Mouse (Mus musculus) midbrain, embryonic 13.5 days (tissue): ENCODE data around the gene Senp1. TPM values are rescaled to one million over a fixed set of nuclear protein-coding genes. Genes with fewer than 3 reads are reported as not detected.

Source experiments
- ATAC-seq: fragments of 200-750 bp; cut with Nextera tagmentation; 2 replicates; pipeline ENCODE4 v1.8.0; 2017; ENCODE audit warnings: mild to moderate bottlenecking, moderate TSS enrichment, moderate library complexity
- H3K27ac ChIP-seq: fragments of 300-500 bp; sonication (generic); 2 replicates; pipeline ENCODE4 v1.5.1; 2015; ENCODE audit warnings: inconsistent platforms, mild to moderate bottlenecking, moderate library complexity
- H3K27me3 ChIP-seq: fragments of 300-500 bp; sonication (generic); 2 replicates; pipeline ENCODE4 v1.6.1; 2015; ENCODE audit warnings: mild to moderate bottlenecking, inconsistent platforms
- H3K36me3 ChIP-seq: fragments of 300-500 bp; sonication (generic); 2 replicates; pipeline ENCODE4 v1.6.1; 2015; ENCODE audit warnings: mild to moderate bottlenecking, inconsistent platforms
- H3K4me1 ChIP-seq: fragments of 300-500 bp; sonication (generic); replicated peaks from 2 replicates; pipeline ENCODE4 v1.6.1; 2015; ENCODE audit warnings: inconsistent platforms
- H3K4me2 ChIP-seq: fragments of 300-500 bp; sonication (generic); replicated peaks from 2 replicates; pipeline ENCODE4 v1.6.1; 2015; ENCODE audit warnings: moderate library complexity, mild to moderate bottlenecking, inconsistent platforms
- H3K4me3 ChIP-seq: fragments of 300-500 bp; sonication (generic); replicated peaks from 2 replicates; pipeline ENCODE4 v1.5.1; 2015; ENCODE audit warnings: mild to moderate bottlenecking, inconsistent platforms
- H3K9ac ChIP-seq: fragments of 300-500 bp; sonication (generic); replicated peaks from 2 replicates; pipeline ENCODE4 v1.6.1; 2015; ENCODE audit warnings: mild to moderate bottlenecking, inconsistent platforms
- H3K9me3 ChIP-seq: fragments of 300-500 bp; sonication (generic); 2 replicates; pipeline ENCODE4 v1.6.1; 2016; ENCODE audit warnings: mild to moderate bottlenecking, inconsistent platforms
- WGBS: fragments of 180-500 bp; shearing (Covaris S2); methylation state at CpG from one replicate; pipeline ENCODE4 v1.1.7; 2015; 5-methylcytosine and 5-hydroxymethylcytosine counted together
- polyA plus RNA-seq: library from polyadenylated mRNA; unstranded; fragments of >200 nt; fragmentation: Nextera tagmentation; extraction: Ambion mirVana; gene quantifications from 2 replicates; pipeline ENCODE4 v1.2.1, GENCODE M21; 2015

Gene Senp1
- polyA plus RNA-seq = 27.6 and 31.1 TPM in 2 replicates

GRCm38 (mm10) chr15:98093121-98094011 lies at the start of gene Senp1:
Gene Senp1 (minus strand): TSS chr15:98093744.
- under 1% methylated on average over 52 of the region's 58 CpGs for WGBS
- Histone ChIP-seq H3K4me2 (peak within 1 kb of the TSS; percentile 66), H3K4me1 (peaks cover 22% of the 10 kb centered on the region), H3K27ac (peak within 1 kb of the TSS; percentile 93), H3K36me3 (peaks cover 4% of the 10 kb centered on the region; the same call in 1 of the 2 replicates), H3K9me3 (no peaks in the 10 kb centered on the region), H3K4me3 (peak within 1 kb of the TSS; percentile 95), H3K27me3 (no peaks in the 10 kb centered on the region), H3K9ac (peak within 1 kb of the TSS; percentile 93)
- ATAC-seq = peak; percentile 91

GRCm38 (mm10) chr15:98142515-98142914 lies 49.0 kb upstream of the Senp1 start:
- WGBS = 86% methylated on average over 10 of the region's 10 CpGs
- Histone ChIP-seq H3K27ac (no peak overlapping the region), H3K36me3 (peaks cover 49% of the 10 kb centered on the region), H3K27me3 (no peaks in the 10 kb centered on the region), H3K9me3 (no peaks in the 10 kb centered on the region), H3K4me3 (no peak overlapping the region), H3K9ac (no peak overlapping the region), H3K4me2 (no peak overlapping the region), H3K4me1 (peaks cover 16% of the 10 kb centered on the region)
- no peak for ATAC-seq

GRCm38 (mm10) chr15:98140809-98141208 lies 47.3 kb upstream of the Senp1 start:
- Histone ChIP-seq H3K4me3 (no peak overlapping the region), H3K27ac (no peak overlapping the region), H3K27me3 (no peaks in the 10 kb centered on the region), H3K9me3 (no peaks in the 10 kb centered on the region), H3K4me2 (no peak overlapping the region), H3K9ac (no peak overlapping the region), H3K4me1 (peaks cover 12% of the 10 kb centered on the region), H3K36me3 (peaks cover 65% of the 10 kb centered on the region)
- no peak for ATAC-seq
- 97% methylated on average over 5 of the region's 5 CpGs for WGBS

- H3K36me3 ChIP-seq = peaks cover 75% of the 10 kb centered on the region
These were observed 46.2 kb upstream of the Senp1 start for GRCm38 (mm10) chr15:98139763-98140162.

GRCm38 (mm10) chr15:98136871-98137270 lies 43.3 kb upstream of the Senp1 start:
- no peaks in the 10 kb centered on the region for H3K9me3 ChIP-seq
- ATAC-seq = no peak
- H3K27me3 ChIP-seq = no peaks in the 10 kb centered on the region
- peaks cover 96% of the 10 kb centered on the region for H3K36me3 ChIP-seq
- H3K4me2 ChIP-seq = no peak overlapping the region
- 92% methylated on average over 9 of the region's 9 CpGs for WGBS
- H3K4me1 ChIP-seq = no peaks in the 10 kb centered on the region
- H3K27ac ChIP-seq = no peak overlapping the region
- H3K4me3 ChIP-seq = no peak overlapping the region
- no peak overlapping the region for H3K9ac ChIP-seq

More at GRCm38 (mm10) chr15:98139763-98140162, 46.2 kb upstream of the Senp1 start:
- Histone ChIP-seq H3K9ac (no peak overlapping the region), H3K27ac (no peak overlapping the region), H3K9me3 (no peaks in the 10 kb centered on the region), H3K4me2 (no peak overlapping the region), H3K27me3 (no peaks in the 10 kb centered on the region), H3K4me3 (no peak overlapping the region), H3K4me1 (peaks cover 8% of the 10 kb centered on the region)
- 85% methylated on average over 7 of the region's 7 CpGs for WGBS
- ATAC-seq = no peak

- Histone ChIP-seq H3K4me2 (no peak overlapping the region), H3K27me3 (no peaks in the 10 kb centered on the region), H3K27ac (no peak overlapping the region), H3K9me3 (no peaks in the 10 kb centered on the region), H3K4me1 (no peaks in the 10 kb centered on the region), H3K9ac (no peak overlapping the region), H3K36me3 (peaks cover 97% of the 10 kb centered on the region), H3K4me3 (no peak overlapping the region)
- ATAC-seq = no peak
- 93% methylated on average over 13 of the region's 13 CpGs for WGBS
These were observed 42.1 kb upstream of the Senp1 start for GRCm38 (mm10) chr15:98135671-98136070.

- no peak overlapping the region for H3K4me2 ChIP-seq
- no peaks in the 10 kb centered on the region for H3K27me3 ChIP-seq
- H3K4me3 ChIP-seq = no peak overlapping the region
- H3K36me3 ChIP-seq = peaks cover 96% of the 10 kb centered on the region
- WGBS = 76% methylated on average over 3 of the region's 3 CpGs
- ATAC-seq = no peak
- no peak overlapping the region for H3K9ac ChIP-seq
- no peaks in the 10 kb centered on the region for H3K4me1 ChIP-seq
- H3K9me3 ChIP-seq = no peaks in the 10 kb centered on the region
- no peak overlapping the region for H3K27ac ChIP-seq
These were observed 41.1 kb upstream of the Senp1 start for GRCm38 (mm10) chr15:98134666-98135065.

- H3K27me3 ChIP-seq = no peaks in the 10 kb centered on the region
- no peak overlapping the region for H3K4me2 ChIP-seq
- WGBS = 92% methylated on average over 4 of the region's 4 CpGs
- no peak overlapping the region for H3K27ac ChIP-seq
- H3K9me3 ChIP-seq = no peaks in the 10 kb centered on the region
- ATAC-seq = no peak
- H3K9ac ChIP-seq = no peak overlapping the region
- H3K36me3 ChIP-seq = peaks cover 96% of the 10 kb centered on the region
- H3K4me1 ChIP-seq = no peaks in the 10 kb centered on the region
- no peak overlapping the region for H3K4me3 ChIP-seq
These were observed 40.5 kb upstream of the Senp1 start for GRCm38 (mm10) chr15:98134034-98134433.

- H3K36me3 ChIP-seq = peaks cover 96% of the 10 kb centered on the region
- ATAC-seq = no peak
- H3K4me3 ChIP-seq = no peak overlapping the region
- no peak overlapping the region for H3K9ac ChIP-seq
- H3K9me3 ChIP-seq = no peaks in the 10 kb centered on the region
- H3K4me2 ChIP-seq = no peak overlapping the region
- H3K27me3 ChIP-seq = no peaks in the 10 kb centered on the region
- WGBS = 83% methylated on average over 3 of the region's 3 CpGs
- no peaks in the 10 kb centered on the region for H3K4me1 ChIP-seq
- no peak overlapping the region for H3K27ac ChIP-seq
These were observed 39.9 kb upstream of the Senp1 start for GRCm38 (mm10) chr15:98133471-98133870.

GRCm38 (mm10) chr15:98131942-98132655 lies 38.6 kb upstream of the Senp1 start:
- no peaks in the 10 kb centered on the region for H3K27me3 ChIP-seq
- 91% methylated on average over 15 of the region's 15 CpGs for WGBS
- no peak overlapping the region for H3K4me3 ChIP-seq
- no peak overlapping the region for H3K4me2 ChIP-seq
- no peaks in the 10 kb centered on the region for H3K9me3 ChIP-seq
- no peak for ATAC-seq
- H3K9ac ChIP-seq = no peak overlapping the region
- no peaks in the 10 kb centered on the region for H3K4me1 ChIP-seq
- H3K36me3 ChIP-seq = peaks cover 98% of the 10 kb centered on the region
- H3K27ac ChIP-seq = no peak overlapping the region

- H3K4me2 ChIP-seq = no peak overlapping the region
- 93% methylated on average over 7 of the region's 7 CpGs for whole genome bisulfite sequencing
- H3K36me3 ChIP-seq = peaks cover 98% of the 10 kb centered on the region
- H3K4me3 ChIP-seq = no peak overlapping the region
- no peak overlapping the region for H3K9ac ChIP-seq
- H3K4me1 ChIP-seq = no peaks in the 10 kb centered on the region
- H3K27me3 ChIP-seq = no peaks in the 10 kb centered on the region
- H3K27ac ChIP-seq = no peak overlapping the region
- H3K9me3 ChIP-seq = no peaks in the 10 kb centered on the region
- ATAC-seq = no peak
These were observed 37.9 kb upstream of the Senp1 start for GRCm38 (mm10) chr15:98131451-98131850.

- Histone ChIP-seq H3K4me1 (no peaks in the 10 kb centered on the region), H3K36me3 (peaks cover 98% of the 10 kb centered on the region), H3K9me3 (no peaks in the 10 kb centered on the region), H3K27ac (no peak overlapping the region), H3K9ac (no peak overlapping the region), H3K27me3 (no peaks in the 10 kb centered on the region), H3K4me2 (no peak overlapping the region), H3K4me3 (no peak overlapping the region)
- WGBS = 98% methylated on average over 4 of the region's 4 CpGs
- no peak for ATAC-seq
These were observed 37.5 kb upstream of the Senp1 start for GRCm38 (mm10) chr15:98131001-98131400.
